Mouse (Mus musculus) heart, postnatal 36 days (tissue): ENCODE results near the gene Skap1. TPM values are rescaled to one million over a fixed set of nuclear protein-coding genes. Genes with fewer than 3 reads are reported as not detected.
A peak's percentile ranks its signal among the peaks of the same experiment; 100 is the strongest.

ENCODE experiments used
- DNase-seq, 2 experiments: peaks; one replicate each; pipeline ENCODE4 v3.0.0; 2021 to 2022
- intact Hi-C: fragments of 180-260 bp; cut with DNase I; formaldehyde crosslinking; loops from one replicate; pipeline ENCODE4 v1.15.1; 2025
- total RNA-seq, 2 experiments: library from RNA; stranded (reverse); gene quantifications; 2 replicates each; pipeline ENCODE4 v1.2.3; 2021

Skap1 gene
- total RNA-seq, 2 experiments from 2014 or later: 0.30 TPM; not detected in 1

DNA sequence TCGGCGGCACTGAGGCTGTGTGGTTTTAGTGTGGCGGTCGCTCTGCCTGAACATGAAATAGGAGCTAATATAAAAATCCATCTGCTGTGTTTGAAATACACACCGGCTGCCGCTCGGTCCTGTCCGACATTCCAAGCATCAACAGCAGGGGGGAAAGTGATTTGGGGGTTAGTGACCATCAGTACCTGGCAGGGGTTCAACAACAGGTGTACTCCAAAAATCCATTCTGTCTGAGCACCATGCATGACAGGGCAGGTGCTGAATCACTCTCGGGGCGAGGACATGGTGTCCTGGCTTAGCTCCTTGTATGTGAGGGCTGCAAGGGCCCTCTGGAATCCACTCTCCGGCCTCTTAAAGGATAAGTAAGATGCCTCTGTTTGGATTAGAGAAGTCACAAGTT, 272.0 kb downstream of the Skap1 start:
- DNase-seq: no peak
- intact Hi-C loops: no loop called here

DNA sequence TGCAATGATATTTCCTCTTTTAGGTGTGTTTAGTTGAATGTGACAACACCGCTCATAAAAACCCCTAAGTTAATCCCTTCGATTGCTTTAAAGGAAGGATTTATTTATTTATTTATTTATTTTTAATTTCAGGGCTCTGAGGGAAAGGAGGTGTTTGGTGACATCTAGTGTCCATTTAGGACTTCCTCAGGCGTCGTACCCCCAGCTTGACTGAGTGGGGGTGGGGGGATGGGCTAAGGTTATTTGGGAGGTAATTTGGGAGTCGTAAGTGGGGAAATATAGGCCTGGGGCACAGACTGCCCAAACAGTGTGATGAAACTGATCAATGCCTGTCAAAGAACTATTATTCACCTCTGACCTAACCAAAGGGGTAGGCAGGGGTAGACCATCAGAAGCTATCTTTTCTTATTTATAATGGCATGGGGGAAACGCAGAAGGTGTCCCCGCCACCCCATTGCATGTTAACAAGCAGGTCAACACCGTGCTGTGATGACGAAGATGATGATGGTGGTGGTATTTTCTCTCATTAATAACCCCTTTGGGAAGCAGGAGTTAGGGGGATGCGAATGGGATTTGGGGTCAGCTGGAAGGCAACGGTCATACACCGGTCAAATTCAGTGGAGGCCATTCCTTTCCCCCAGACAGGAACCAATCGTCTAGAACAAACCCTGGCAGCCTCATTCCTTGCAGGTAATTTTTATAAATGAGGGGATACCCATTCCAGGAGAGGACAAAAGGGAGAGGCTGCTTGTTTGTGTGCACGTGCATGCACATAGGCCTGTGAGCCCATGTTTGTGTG, 273.5 kb downstream of the Skap1 start:
- DNase-seq: no peak
- intact Hi-C loops: no loop called here

- DNase-seq: no peak
- intact Hi-C loops: no loop called here
Measured at GRCm38 (mm10) chr11:96740796-96741195, 276.4 kb downstream of the Skap1 start.

DNA sequence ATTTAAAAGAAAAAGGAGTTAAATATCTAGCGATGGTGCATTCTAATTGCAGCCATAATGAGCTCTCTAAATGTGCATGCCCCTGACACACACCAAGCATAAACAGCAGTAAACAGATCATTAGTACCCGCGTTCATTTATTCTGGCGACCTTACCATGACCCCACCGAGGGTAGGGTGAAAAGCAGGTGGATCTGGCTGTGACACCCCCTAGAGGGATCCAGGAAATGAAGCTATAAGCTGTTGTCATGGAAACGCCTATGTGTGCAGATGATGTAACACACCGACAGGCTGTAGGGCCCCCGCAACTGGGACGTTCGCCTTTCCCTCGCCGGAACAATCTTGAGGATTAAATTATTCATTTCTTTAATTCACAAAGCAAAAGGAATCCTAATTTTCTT, 277.6 kb downstream of the Skap1 start:
- intact Hi-C loops: no loop called here
- no peak for DNase-seq

GRCm38 (mm10) chr11:96743000-96743399, 278.6 kb downstream of the Skap1 start:
- intact Hi-C loops: no loop called here

GRCm38 (mm10) chr11:96743891-96744290, 279.5 kb downstream of the Skap1 start:
- intact Hi-C loops: no loop called here
- no peak for DNase-seq

More at GRCm38 (mm10) chr11:96743000-96743399, 278.6 kb downstream of the Skap1 start:
- no peak for DNase-seq

DNA sequence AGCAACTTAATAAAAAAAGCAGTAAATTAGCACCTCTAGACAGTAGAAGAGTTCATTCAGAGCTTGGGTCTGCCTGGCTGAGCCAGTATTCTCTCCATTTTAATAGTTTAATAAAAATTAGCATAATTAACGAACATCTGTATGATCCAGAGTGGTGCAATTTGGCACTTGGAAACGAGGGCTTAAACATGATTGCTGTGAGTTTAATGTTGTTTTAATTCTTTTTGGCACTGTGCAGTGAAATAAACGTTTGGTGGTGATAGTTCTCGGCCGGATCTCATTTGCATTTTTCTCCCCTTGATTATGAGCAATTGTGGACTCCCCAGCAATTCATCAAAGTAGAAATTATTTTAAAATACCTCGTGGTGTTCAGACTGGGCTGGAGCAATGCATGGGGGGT, 282.3 kb downstream of the Skap1 start:
- intact Hi-C loops: no loop called here
- DNase-seq: no peak

DNA sequence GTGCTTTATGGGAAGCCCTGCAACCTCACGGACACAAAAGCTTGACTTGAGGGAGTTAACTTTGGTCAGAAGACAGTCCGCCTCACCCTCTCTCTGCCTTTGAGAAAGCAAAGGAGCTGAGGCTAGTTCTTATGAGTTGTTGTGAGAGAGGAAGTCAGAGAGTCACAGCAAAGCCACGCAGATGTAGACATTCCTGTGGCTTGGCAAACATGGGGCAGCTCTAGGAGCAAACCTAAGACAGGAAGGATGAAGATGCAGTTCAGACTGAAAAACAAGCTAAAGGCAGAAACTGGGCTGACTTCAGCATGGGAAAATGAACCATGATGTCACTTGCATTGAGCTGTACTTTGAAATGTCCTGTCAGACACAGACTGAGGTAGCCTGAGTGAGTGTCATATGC, 283.2 kb downstream of the Skap1 start:
- intact Hi-C loops: no loop called here
- no peak for DNase-seq

DNA sequence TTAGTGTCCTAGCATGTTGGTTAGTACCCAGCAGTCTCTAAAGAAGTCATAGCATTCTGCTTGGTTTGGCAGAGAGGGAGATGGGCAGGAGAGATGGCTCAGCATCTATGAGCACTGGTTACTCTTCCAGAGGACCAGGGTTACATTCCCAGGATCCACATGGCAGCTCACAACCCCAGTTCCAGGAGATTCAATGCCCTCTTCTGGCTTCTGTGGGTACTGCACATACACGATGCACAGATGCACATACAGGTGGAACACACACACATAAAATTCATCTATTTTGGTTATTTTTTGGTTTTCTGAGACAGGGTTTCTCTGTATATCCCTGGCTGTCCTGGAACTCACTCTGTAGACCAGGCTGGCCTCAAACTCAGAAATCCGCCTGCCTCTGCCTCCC, 290.9 kb downstream of the Skap1 start:
- intact Hi-C loops: loop anchor here (5.0 kb wide), 1 partner anchor 152 kb away; no protein-coding TSS in a partner anchor
- no peak for DNase-seq

GRCm38 (mm10) chr11:96757421-96757820, 293.0 kb downstream of the Skap1 start:
- intact Hi-C loops: loop anchor here (5.0 kb wide), 1 partner anchor 150 kb away; no protein-coding TSS in a partner anchor

GRCm38 (mm10) chr11:96758402-96758801, 294.0 kb downstream of the Skap1 start:
- DNase-seq: no peak
- intact Hi-C loops: loop anchor here (5.0 kb wide), 1 partner anchor 149 kb away; no protein-coding TSS in a partner anchor

More at GRCm38 (mm10) chr11:96757421-96757820, 293.0 kb downstream of the Skap1 start:
- DNase-seq: no peak

DNA sequence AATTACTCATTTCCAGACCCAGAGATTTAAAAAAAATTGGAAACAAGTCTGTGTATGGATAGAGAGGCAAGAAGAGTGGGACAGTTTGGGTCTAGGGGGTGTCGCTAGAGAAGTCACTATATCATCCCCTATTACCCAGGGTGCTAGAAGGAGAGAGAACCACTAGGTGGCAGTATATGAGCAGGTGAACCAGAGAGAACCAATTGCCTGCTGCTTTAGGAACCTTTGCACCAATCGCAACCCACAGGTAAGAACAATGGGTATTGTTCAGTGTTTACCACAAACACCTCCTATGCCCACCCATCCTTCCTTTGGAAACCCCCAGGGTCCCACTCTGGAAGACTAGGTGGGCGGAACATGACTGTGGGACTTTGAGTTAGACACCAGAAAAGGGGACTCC, 295.6 kb downstream of the Skap1 start:
- intact Hi-C loops: loop anchor here (1.0 kb wide), 1 partner anchor 101 kb away; no protein-coding TSS in a partner anchor
- DNase-seq: peak in 1 of 2 experiments; percentile 58

- intact Hi-C loops: no loop called here
- no peak for DNase-seq
Measured at GRCm38 (mm10) chr11:96761984-96762383, 297.6 kb downstream of the Skap1 start.

GRCm38 (mm10) chr11:96762742-96763470, 298.5 kb downstream of the Skap1 start:
- DNase-seq: no peak
- intact Hi-C loops: no loop called here

GRCm38 (mm10) chr11:96764511-96765350, 300.3 kb downstream of the Skap1 start:
- DNase-seq: no peak
- intact Hi-C loops: no loop called here

DNA sequence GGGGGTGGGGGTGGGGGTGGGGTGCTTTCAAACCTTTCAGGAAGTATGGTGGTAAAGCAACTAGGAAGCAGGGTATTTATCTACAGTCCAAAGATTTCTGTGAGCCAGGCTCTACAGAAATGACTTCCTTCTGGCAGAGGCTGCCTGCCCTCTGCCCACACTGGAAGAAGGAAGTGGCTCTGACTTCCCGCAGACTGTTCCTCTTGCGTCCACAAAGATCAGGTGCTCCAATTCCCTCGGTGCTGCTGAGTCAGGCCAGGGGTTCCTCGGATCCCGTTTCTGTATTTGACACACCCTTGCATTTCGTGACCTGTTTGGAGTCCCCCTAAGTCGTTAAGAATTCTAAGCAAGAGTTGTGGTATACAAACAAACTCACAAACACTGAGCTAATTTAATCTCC, 301.3 kb downstream of the Skap1 start:
- peak in 1 of 2 experiments; percentile 25 for DNase-seq
- intact Hi-C loops: no loop called here

GRCm38 (mm10) chr11:96766555-96766954, 302.2 kb downstream of the Skap1 start:
- intact Hi-C loops: no loop called here
- DNase-seq: no peak

GRCm38 (mm10) chr11:96767096-96767495, 302.7 kb downstream of the Skap1 start:
- DNase-seq: no peak
- intact Hi-C loops: no loop called here

DNA sequence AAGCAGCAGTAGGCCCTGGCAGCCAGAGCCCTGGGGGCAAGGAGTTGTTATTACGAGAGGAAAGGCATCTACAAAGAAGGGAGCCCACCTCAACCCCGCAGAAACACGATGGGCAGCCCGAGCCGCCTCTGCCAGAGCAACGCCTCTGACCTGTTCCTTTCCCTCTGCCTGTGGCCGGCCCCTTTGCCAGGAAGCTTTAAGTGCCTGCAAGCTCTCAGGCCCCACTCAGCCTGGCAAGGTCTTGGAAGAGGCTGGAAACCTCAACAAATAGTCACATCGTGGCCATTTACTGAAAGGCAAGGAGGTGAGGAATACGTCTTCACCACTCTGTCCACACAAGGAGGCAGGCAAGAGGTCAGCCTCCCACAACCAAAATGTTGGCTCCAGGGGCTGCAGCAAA, 303.8 kb downstream of the Skap1 start:
- intact Hi-C loops: no loop called here
- DNase-seq: no peak

GRCm38 (mm10) chr11:96771274-96771975, 307.0 kb downstream of the Skap1 start:
- intact Hi-C loops: no loop called here
- DNase-seq: no peak
